Mouse (Mus musculus) lung, postnatal 0 days (tissue): ENCODE data around the gene Wasf2.

ENCODE experiments used
- CTCF ChIP-seq: IDR thresholded peaks from 2 replicates; pipeline ENCODE4 v1.5.1; 2016; ENCODE audit warnings: antibody characterized with exemption, mild to moderate bottlenecking
- EP300 ChIP-seq: IDR thresholded peaks from 2 replicates; pipeline ENCODE4 v1.6.1; 2016; ENCODE audit warnings: antibody characterized with exemption, mild to moderate bottlenecking, control low read depth

DNA sequence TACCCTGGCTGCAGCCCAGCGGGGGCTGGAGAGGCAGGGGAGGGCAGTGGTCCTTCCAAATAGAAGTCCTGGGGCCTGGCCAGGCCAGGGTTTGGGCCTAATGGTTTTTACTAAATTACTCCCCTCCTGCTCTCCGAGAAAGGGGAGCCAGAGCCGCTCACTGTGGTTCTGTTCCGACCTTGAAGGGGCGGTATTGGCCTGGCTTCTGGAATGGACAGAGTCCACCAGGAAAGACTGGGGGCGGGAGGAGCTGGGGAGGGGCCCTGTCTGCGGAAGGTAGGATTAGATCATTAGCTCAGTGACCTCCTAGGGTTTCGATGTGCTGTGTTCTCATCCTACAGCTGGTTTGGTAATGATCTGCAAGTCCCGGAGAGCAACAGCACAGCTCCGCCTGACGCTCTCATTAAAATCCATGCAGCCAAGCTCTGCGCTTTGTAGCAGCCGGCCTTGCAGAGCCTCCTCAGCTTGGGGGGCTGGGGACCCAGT, 67.5 kb downstream of the Wasf2 start:
- TF ChIP-seq CTCF (no peak), EP300 (no peak)
